Mouse (Mus musculus): ENCODE measurements around the gene Clcnkb. TPM values are rescaled to one million over a fixed set of nuclear protein-coding genes. Genes with fewer than 3 reads are reported as not detected.

The Clcnkb gene
- polyA plus RNA-seq, 1 experiment = not detected

GRCm38 (mm10) chr4:141400171-141400570 lies 15.6 kb downstream of the Clcnkb start:
- Histone ChIP-seq H3K4me1 (ENCODE audit: control insufficient read depth, insufficient read depth, insufficient read length, low read length) (no peaks in the 10 kb centered on the region), H3K27ac (replicated peaks; ENCODE audit: low read depth, low read length) (no peak overlapping the region), H3K4me3 (ENCODE audit: insufficient read depth, low read depth, low read length) (no peak overlapping the region)

GRCm38 (mm10) chr4:141398545-141398944 lies 17.3 kb downstream of the Clcnkb start, which contains the start of gene Clcnka:
TSS of gene Clcnka (minus strand) at chr4:141398724.
- Histone ChIP-seq H3K4me1 (ENCODE audit: control insufficient read depth, insufficient read depth, insufficient read length, low read length) (no peaks in the 10 kb centered on the region), H3K27ac (replicated peaks; ENCODE audit: low read depth, low read length) (no peak within 1 kb of the TSS), H3K4me3 (ENCODE audit: insufficient read depth, low read depth, low read length) (no peak within 1 kb of the TSS)

- H3K4me3 ChIP-seq (ENCODE audit: insufficient read depth, low read depth, low read length) = no peak overlapping the region
- H3K27ac ChIP-seq (replicated peaks; ENCODE audit: low read depth, low read length) = no peak overlapping the region
- H3K4me1 ChIP-seq (ENCODE audit: control insufficient read depth, insufficient read depth, insufficient read length, low read length) = no peaks in the 10 kb centered on the region
Observed at GRCm38 (mm10) chr4:141397861-141398260, 18.0 kb downstream of the Clcnkb start.

GRCm38 (mm10) chr4:141394751-141395150 lies 21.1 kb downstream of the Clcnkb start:
- no peaks in the 10 kb centered on the region for H3K4me1 ChIP-seq (ENCODE audit: control insufficient read depth, insufficient read depth, insufficient read length, low read length)
- H3K27ac ChIP-seq (replicated peaks; ENCODE audit: low read depth, low read length) = no peak overlapping the region
- no peak overlapping the region for H3K4me3 ChIP-seq (ENCODE audit: insufficient read depth, low read depth, low read length)

GRCm38 (mm10) chr4:141391293-141391692 lies 24.5 kb downstream of the Clcnkb start:
- H3K4me1 ChIP-seq (ENCODE audit: control insufficient read depth, insufficient read depth, insufficient read length, low read length) = no peaks in the 10 kb centered on the region
- H3K27ac ChIP-seq (replicated peaks; ENCODE audit: low read depth, low read length) = no peak overlapping the region
- no peak overlapping the region for H3K4me3 ChIP-seq (ENCODE audit: insufficient read depth, low read depth, low read length)

GRCm38 (mm10) chr4:141389366-141390150 lies 26.3 kb downstream of the Clcnkb start:
- no peak overlapping the region for H3K4me3 ChIP-seq (ENCODE audit: insufficient read depth, low read depth, low read length)
- H3K4me1 ChIP-seq (ENCODE audit: control insufficient read depth, insufficient read depth, insufficient read length, low read length) = no peaks in the 10 kb centered on the region
- H3K27ac ChIP-seq (replicated peaks; ENCODE audit: low read depth, low read length) = no peak overlapping the region

GRCm38 (mm10) chr4:141387933-141388332 lies 27.9 kb downstream of the Clcnkb start:
- H3K4me3 ChIP-seq (ENCODE audit: insufficient read depth, low read depth, low read length) = no peak overlapping the region
- no peaks in the 10 kb centered on the region for H3K4me1 ChIP-seq (ENCODE audit: control insufficient read depth, insufficient read depth, insufficient read length, low read length)
- no peak overlapping the region for H3K27ac ChIP-seq (replicated peaks; ENCODE audit: low read depth, low read length)

GRCm38 (mm10) chr4:141387093-141387784 lies 28.6 kb downstream of the Clcnkb start:
- no peak overlapping the region for H3K4me3 ChIP-seq (ENCODE audit: insufficient read depth, low read depth, low read length)
- H3K27ac ChIP-seq (replicated peaks; ENCODE audit: low read depth, low read length) = no peak overlapping the region
- no peaks in the 10 kb centered on the region for H3K4me1 ChIP-seq (ENCODE audit: control insufficient read depth, insufficient read depth, insufficient read length, low read length)

- Histone ChIP-seq H3K27ac (replicated peaks; ENCODE audit: low read depth, low read length) (no peak overlapping the region), H3K4me3 (ENCODE audit: insufficient read depth, low read depth, low read length) (no peak overlapping the region), H3K4me1 (ENCODE audit: control insufficient read depth, insufficient read depth, insufficient read length, low read length) (no peaks in the 10 kb centered on the region)
Observed at GRCm38 (mm10) chr4:141386150-141386549, 29.7 kb downstream of the Clcnkb start.

- Histone ChIP-seq H3K27ac (replicated peaks; ENCODE audit: low read depth, low read length) (no peak overlapping the region), H3K4me1 (ENCODE audit: control insufficient read depth, insufficient read depth, insufficient read length, low read length) (no peaks in the 10 kb centered on the region), H3K4me3 (ENCODE audit: insufficient read depth, low read depth, low read length) (no peak overlapping the region)
Observed at GRCm38 (mm10) chr4:141385275-141385674, 30.5 kb downstream of the Clcnkb start.

GRCm38 (mm10) chr4:141382406-141382805 lies 33.4 kb downstream of the Clcnkb start:
- H3K4me1 ChIP-seq (ENCODE audit: control insufficient read depth, insufficient read depth, insufficient read length, low read length) = no peaks in the 10 kb centered on the region
- H3K27ac ChIP-seq (replicated peaks; ENCODE audit: low read depth, low read length) = no peak overlapping the region
- no peak overlapping the region for H3K4me3 ChIP-seq (ENCODE audit: insufficient read depth, low read depth, low read length)

GRCm38 (mm10) chr4:141379674-141380073 lies 36.1 kb downstream of the Clcnkb start:
- Histone ChIP-seq H3K4me1 (ENCODE audit: control insufficient read depth, insufficient read depth, insufficient read length, low read length) (no peaks in the 10 kb centered on the region), H3K27ac (replicated peaks; ENCODE audit: low read depth, low read length) (no peak overlapping the region), H3K4me3 (ENCODE audit: insufficient read depth, low read depth, low read length) (no peak overlapping the region)

GRCm38 (mm10) chr4:141372426-141372825 lies 43.4 kb downstream of the Clcnkb start:
- Histone ChIP-seq H3K4me3 (ENCODE audit: insufficient read depth, low read depth, low read length) (no peak overlapping the region), H3K4me1 (ENCODE audit: control insufficient read depth, insufficient read depth, insufficient read length, low read length) (no peaks in the 10 kb centered on the region), H3K27ac (replicated peaks; ENCODE audit: low read depth, low read length) (no peak overlapping the region)

- Histone ChIP-seq H3K4me3 (ENCODE audit: insufficient read depth, low read depth, low read length) (peak within 1 kb of the TSS; percentile 38), H3K27ac (replicated peaks; ENCODE audit: low read depth, low read length) (no peak within 1 kb of the TSS), H3K4me1 (ENCODE audit: control insufficient read depth, insufficient read depth, insufficient read length, low read length) (no peaks in the 10 kb centered on the region)
Observed at GRCm38 (mm10) chr4:141367997-141368791, 47.6 kb downstream of the Clcnkb start, which contains the start of gene Fam131c. TSS of gene Fam131c (plus strand) at chr4:141368220.

- Histone ChIP-seq H3K4me1 (ENCODE audit: control insufficient read depth, insufficient read depth, insufficient read length, low read length) (peaks cover 9% of the 10 kb centered on the region), H3K27ac (replicated peaks; ENCODE audit: low read depth, low read length) (no peak overlapping the region), H3K4me3 (ENCODE audit: insufficient read depth, low read depth, low read length) (no peak overlapping the region)
Observed at GRCm38 (mm10) chr4:141365876-141366275, 49.9 kb downstream of the Clcnkb start.
